Mouse (Mus musculus) ovary, postnatal 10 days (tissue): ENCODE results near the gene Chchd3.

Experiments
- DNase-seq: peaks from one replicate; pipeline ENCODE4 v3.0.0; 2022; ENCODE audit warnings: low spot score

Chchd3 gene

GRCm38 (mm10) chr6:33002988-33003387 is 57.1 kb downstream of the Chchd3 start:
- DNase-seq, result no peak

DNA sequence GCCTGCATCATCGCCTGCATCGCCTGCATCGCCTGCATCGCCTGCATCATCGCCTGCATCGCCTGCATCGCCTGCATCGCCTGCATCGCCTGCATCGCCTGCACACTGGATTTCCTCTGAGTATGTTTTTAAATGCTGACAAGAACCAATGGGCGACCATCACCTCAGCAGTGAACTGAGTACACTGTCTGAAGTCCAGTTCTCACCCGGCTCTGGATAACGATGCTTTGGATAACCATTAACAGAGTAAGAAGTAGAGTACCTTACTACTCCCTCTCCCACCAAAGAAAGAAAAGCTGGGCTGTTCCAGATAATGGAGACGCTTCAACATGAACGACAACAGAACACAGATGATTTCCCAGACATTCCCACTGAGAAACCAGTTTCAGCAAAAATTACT is 58.8 kb downstream of the Chchd3 start:
- DNase-seq, result no peak

GRCm38 (mm10) chr6:32996597-32996996 is 63.5 kb downstream of the Chchd3 start:
- no peak for DNase-seq

- DNase-seq, result no peak
Measured at GRCm38 (mm10) chr6:32993847-32994246, 66.2 kb downstream of the Chchd3 start.

DNA sequence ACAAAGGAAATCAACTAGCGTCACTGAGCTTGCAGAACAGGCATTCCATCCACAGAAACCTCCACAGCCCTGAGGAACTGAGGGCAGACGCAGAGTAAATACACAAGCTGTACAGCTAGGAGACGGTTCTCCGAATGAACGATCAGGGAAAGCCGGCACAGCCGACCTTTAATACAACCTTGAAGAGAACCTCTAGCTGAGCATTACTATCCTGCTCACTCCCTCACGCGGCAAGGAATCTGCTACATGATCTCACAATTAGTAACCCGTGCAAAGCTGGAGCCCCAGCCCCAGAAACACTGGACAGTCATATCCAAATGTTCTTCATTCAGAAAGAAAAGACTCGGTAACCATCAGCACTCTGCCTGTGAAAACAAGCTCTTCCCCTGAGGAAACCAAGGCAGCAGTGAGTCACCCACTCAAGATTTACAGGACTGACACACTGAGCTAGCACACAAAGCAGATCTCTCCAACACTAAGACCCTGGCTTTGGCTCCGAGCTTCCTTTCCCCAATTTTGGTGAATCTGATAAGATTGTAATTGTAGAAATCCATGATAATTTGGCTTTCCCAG is 69.9 kb downstream of the Chchd3 start:
- DNase-seq, result no peak

DNA sequence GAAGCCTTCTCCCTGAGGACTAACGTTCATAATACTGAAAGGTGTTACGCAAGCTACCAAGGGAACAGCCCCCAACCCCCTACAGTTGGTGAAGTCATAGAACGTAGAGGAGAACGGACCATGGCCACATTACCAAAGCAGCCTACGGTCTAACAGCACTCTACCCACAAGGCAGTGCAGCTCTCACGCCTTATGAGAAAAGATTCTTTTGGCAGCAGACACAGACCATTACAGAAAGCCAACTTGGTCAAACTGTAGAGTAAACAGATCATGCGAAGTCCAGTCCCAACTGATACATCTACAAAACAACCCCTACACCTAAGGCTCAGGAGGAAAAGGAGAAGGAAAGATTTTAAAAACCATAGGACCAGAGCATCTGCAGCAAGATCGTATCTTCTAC is 71.5 kb downstream of the Chchd3 start:
- DNase-seq, result no peak

GRCm38 (mm10) chr6:32983876-32984275 is 76.2 kb downstream of the Chchd3 start:
- no peak for DNase-seq

GRCm38 (mm10) chr6:32981253-32981652 is 78.8 kb downstream of the Chchd3 start:
- no peak for DNase-seq

DNA sequence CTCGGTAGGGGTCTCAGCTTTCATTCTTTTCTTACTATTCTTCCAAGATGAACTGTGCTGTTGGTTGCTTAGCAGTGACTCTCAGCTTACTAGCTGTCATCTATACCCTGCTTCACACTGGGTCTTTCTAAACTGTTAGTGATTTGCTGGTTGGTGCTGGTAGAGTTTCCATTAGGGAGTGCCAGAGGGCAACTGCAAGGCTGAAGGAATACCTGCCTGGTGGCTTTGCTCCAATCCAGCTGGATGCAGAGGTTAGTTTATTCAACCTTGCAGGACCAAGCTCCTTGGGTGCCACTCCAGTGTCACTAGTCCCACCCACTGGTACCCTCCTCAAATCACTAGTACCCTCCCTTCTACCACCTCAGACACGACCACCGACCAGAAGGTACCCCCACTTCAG is 81.2 kb downstream of the Chchd3 start:
- DNase-seq, result no peak

DNA sequence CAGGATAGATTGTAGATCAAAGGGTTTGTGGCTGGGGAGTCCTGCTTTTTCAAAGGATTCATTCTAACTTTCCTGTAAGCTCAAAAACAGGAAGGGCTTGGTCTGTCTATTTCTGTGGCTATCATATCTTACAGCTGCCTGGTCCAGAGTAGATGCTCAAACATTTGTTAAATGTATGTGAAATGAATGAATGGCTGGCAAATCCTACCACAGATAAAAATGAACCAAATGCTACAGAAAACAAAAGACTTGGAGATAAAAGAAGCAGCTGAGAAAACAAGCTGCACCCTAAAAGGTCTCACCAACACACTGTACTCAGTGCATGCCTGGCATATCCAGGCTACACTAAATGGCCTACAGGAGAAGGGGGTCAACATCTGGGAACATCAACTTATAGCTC is 88.1 kb downstream of the Chchd3 start:
- DNase-seq, result no peak

GRCm38 (mm10) chr6:32968971-32969370 is 91.1 kb downstream of the Chchd3 start:
- DNase-seq, result no peak

GRCm38 (mm10) chr6:32962048-32962447 is 98.0 kb downstream of the Chchd3 start:
- DNase-seq, result no peak

GRCm38 (mm10) chr6:32961477-32961876 is 98.6 kb downstream of the Chchd3 start:
- DNase-seq, result no peak

DNA sequence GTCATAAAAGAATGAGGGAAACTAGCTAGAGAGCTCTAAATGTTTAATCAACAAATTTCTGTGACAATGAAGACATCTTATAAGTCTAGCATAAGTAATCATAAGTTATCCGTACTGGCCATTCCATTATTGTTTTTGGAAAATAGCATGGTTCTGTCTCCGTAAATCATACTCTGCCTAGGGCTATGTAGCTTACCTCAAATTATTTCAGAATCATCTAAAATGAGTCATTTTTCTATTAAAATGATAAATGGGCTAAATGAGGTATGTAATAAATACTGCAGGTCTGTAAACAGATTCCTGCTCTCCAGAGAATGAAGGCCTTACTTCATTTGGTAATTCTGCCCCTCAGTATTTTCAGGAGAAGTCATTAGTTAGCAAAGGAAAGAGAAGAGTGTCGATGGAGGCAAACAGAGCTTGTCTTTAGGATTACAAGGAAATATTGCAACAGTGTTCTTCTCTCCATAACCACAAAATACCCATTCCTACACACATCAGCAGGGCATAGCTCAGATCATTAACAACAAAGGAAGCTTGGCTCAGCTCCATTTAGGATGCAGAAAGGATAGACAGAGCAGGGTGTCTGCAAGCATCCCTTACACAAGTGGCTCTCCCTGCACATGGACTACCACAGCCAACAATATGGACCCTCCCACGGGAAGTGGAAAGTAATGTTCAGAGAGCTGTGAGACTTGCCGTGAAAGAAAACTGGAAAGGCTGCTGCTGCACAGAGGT is 100.1 kb downstream of the Chchd3 start:
- no peak for DNase-seq

GRCm38 (mm10) chr6:32955481-32955880 is 104.6 kb downstream of the Chchd3 start:
- no peak for DNase-seq

DNA sequence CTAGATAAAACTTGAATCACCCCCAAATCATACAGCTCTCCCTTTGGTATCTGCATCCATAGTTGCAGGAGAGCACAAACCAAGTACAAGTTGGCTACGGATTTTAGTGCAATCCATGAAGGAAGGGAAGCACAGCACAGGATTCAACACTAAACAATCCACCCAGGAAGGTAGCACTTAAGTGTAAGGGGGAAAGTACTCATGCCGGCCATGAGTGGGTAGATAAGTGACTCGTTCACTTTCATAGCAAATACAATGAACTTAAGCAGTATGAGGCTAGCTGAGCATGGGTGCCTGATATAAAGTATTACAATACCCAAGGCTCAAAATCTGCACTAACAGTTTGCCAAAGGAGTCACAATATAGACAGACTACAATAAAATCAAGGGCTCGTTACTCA is 109.1 kb downstream of the Chchd3 start:
- DNase-seq, result no peak

DNA sequence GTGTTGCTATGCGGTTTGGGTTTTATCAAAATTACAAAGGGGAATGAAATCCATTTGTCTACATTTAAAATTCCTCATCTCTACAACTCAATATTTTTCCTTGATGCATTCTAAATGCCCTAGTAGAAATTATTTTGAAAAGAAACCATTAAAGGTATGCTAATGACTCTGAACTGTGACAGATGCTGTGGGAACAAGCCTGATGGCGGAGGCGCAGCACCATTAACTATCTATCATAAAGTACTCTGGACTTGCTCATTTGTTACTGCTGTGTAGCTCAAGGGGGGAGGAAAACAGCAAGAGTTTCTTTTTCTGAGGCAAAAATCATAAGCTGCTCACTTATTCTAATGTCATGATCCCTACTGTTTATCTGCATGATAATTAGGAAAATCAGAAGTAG is 110.4 kb downstream of the Chchd3 start:
- DNase-seq, result no peak

GRCm38 (mm10) chr6:32947225-32947624 is 112.8 kb downstream of the Chchd3 start:
- DNase-seq, result no peak

DNA sequence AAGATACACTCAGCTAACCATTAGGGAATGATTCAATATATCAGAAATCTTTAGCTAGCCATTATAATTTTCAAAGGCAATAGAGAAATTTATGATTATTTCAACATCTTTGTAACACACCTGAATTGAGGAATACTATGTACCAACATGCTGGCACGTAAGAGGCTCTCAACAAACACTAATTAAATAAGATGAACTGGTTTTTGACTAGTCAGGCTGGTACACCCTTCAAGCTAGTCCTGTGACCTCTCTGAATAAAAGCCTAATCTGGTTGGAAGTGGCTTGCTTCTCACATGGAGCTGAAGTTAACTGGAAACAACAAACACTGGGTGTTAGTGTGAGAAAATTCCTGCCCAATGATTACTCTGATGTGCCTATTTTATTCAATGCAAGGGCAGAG is 115.1 kb downstream of the Chchd3 start:
- no peak for DNase-seq

DNA sequence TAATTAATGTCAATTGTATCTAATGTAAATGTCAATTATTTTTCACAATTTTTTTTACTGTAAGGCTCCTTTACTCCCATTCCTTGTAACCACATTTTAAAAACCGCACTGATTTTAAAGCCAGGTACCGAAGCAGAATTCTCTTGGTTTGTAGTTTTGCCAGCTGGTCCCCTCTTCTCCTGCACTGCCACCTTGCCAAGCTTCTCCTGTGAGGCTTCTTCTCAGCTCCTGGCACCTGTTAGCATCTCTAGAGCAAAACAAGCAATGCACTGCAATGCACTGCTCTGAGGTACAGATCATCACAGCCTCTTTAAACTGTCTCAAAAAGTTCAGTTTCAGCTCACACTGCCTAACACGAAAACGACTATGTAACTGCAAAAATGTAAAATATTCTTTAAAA is 116.4 kb downstream of the Chchd3 start:
- no peak for DNase-seq

GRCm38 (mm10) chr6:32940299-32940698 is 119.8 kb downstream of the Chchd3 start:
- no peak for DNase-seq

DNA sequence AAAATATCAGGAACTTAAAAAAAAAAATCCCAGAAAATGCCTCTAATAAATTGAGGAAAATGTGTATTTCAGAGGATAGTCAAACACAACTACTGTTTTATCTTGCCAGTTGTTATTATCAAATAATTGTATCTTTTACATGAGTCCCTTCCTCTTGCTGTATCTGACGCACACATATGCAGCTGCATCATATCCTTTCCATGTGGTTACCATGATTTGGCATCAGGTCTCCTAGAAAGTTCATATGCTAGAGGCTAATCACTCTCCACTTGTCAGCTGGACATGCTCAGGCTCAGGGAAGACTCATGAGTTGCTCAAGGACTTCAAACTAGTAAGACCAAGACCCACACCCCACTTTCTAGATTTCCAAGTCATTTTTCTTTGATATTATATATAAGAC is 122.4 kb downstream of the Chchd3 start:
- no peak for DNase-seq

GRCm38 (mm10) chr6:32936794-32937193 is 123.3 kb downstream of the Chchd3 start:
- no peak for DNase-seq

DNA sequence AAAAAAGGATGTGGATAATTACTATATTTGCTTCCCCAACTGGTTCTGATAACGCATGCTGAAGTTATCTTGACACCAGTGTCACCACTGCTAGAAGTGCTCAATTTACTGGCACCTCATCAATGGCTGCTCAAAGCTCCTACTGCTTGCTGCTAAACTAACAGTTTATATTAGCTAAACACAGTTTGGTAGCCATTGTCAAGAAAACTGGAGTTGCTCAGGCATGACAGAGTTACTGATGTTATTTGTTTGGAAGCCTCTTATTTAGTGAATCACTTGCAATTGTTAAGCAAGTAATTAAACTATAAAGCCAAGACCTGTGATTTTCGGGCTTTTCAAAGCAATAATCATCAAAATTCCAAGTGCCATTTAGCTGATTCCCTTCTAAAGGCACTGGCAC is 123.7 kb downstream of the Chchd3 start:
- no peak for DNase-seq
